Mouse (Mus musculus) adrenal gland, adult (tissue): ENCODE measurements around the gene Usp2.
A peak's percentile ranks its signal among the peaks of the same experiment; 100 is the strongest.
"Not testable (repeated sequence)": the region's sequence is repeated elsewhere in the genome, so short reads cannot be mapped to it uniquely, and the experiment has no call there.

ENCODE experiments used
- DNase-seq, 2 experiments: peaks; one replicate each; pipeline ENCODE4 v3.0.0; 2022 to 2023; ENCODE audit warnings: low spot score in 1 of 2; ENCODE audit not compliant: inconsistent age in 2 of 2

Usp2 gene

DNA sequence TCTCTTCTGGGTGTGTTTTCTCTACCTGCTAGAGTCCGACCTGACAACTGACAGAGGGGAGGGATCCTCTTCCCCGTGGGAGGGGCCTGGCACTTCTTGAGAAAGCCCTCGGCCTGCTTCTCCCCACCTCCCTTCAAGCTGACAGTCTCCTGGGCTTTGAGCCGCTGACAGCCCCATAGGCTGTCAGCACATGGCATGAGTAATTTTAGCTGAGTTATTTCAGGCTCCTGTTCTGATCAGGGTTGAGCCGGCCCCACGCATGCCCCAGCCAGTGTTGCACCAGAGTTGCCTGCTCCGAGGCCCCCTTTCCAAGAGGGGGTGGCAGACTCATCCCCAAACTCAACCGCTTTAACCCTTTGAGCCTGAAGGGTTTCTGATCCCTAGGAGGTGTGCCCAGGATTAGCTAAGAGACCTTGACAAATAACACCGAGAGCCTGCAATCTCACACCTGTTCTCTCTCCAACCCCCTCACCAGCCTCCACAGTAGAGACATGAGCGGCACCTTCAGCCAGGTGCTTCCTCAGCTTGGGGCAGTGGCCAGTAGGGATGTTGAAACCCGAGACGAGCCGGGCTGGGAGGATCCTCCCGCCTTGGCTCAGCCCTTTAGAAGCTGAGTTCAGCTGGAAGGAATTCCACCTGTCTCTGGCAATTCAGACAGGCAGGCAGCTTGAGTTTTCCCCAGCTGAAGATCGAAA, 21.1 kb downstream of the Usp2 start:
- DNase-seq, result peak; percentile 60 to 77

DNA sequence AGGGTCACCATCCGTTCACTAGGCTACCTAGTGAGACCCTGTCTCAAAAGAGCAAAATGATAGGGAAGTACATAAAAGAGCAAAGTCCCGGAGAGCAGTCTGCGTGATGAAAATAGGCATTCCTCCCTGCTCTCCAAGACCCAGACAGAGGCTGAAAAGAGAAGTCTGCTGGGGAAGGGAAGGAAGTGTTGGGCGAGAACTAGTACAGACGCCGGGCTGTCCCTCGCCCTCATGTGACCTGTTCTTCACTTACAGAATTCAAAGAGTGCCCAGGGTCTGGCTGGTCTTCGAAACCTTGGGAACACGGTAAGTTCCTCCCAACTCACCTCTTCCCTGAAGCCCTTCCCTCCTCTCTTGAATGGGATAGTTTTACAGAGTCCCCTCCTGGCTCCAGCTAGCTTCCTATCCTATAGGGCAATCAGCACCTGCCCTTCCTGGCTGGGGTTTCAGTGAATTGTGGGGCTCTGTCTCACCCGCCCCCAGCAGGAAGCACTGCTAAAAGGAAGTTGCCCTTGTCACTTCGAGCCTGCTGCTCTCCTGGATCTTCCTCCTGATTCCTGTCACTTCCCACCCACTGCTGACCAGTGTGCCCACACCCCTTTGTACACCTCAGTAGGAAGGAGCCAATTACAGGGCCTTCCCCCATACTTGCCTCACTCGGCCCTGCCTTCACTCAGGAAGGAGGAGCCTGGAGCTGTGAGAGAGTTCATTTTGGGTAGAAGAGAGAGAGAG, 22.2 kb downstream of the Usp2 start:
- no peak for DNase-seq

DNA sequence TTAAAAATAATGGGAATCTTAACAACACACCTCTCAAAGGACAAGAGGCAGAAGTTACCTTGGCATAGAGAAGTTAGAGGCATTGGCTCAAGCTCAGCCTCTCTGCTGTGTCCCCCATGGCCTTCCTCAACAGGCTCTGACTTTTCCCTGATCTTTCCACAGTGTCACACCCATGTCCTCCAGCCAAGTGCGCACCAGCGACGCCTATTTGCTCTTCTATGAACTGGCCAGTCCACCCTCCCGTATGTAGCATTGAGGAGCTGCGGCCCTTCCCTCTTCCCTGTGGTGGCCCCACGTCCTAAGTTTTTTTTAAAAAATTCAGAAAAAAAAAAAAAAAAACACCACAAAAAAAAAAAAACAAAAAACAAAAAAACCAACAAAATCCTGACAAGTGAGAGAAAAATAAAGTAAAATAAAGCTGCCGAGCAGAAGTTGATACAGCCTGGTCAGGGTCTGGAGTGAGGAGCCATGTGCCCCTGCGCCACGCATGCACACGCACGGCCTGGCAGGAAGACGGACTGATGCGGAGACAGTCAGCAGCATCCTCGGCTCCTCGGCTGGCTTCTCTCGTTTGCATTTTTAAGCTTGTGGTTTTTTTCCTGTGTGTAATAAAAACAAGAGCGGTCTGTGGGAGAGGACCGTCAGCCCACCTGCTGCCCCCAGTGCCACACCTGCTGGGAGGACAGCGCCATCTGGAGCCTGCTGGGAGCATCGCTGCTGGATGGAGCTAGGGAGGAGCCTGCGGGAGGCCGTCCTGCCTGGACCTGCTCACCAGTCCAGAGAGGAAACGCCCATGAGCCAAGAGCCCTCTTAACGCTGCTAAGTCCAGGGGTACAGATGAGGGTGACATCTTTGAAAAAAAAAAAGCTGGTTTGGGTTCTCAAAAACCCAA, 27.0 kb downstream of the Usp2 start:
- DNase-seq, result peak; percentile 82 to 90

DNA sequence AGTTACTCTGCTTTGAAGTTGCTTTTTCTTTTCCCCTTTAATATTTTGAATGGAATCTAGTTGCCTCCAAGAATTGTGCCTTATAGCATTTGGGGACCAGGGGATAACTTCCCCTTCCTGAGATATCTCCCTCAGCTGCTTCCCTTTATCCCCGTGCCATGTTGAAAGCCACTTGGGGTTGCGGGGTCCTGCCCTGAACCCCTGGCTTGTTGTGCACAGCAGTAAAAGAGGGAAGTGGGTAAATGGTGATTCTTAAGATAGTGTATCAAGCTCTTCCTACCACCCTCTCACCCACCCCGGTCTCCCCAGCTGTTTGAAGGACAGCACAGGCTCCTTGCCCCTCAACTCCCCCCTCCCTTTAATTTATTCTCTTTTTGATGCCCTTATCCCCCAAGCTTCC, 27.9 kb downstream of the Usp2 start:
- no peak for DNase-seq

DNA sequence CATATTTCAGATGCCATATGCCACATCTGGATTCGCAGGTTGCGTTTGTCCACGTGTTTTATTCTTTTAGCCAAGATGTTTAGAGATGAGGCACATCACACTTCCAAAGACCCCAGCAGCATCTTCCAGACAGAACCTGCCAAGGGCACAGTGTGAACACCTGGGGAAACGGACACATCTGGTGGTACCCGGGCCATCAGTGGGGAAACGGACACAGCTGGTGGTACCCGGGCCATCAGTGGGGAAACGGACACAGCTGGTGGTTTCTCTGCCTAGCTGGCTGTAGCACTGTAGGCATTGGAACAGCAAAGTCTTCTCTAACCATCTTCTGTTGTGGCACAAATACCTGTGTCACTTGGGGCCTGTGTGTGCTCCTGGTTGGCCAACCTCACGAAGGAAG, 29.0 kb downstream of the Usp2 start:
- DNase-seq, result no peak

DNA sequence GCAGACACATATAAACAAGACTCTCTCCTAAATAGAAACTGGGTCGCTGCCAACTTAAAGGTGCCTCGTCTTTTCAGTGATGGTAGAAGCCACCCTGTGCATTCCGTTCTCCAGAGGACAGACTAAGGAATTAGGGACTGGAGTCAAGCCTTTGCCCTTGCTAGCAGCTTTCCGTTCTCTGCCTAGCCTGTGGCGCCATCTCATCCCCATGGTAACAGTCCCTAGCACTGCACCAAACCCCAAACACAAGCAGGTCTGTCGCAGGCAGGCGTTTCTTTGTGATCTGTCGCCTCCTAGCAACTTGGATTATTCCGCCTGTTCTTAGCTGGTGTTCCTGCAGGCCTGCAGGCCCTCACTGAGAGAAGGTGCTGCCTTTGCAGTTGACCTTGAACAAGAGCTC, 29.7 kb downstream of the Usp2 start:
- DNase-seq, result peak; percentile 73 to 84

DNA sequence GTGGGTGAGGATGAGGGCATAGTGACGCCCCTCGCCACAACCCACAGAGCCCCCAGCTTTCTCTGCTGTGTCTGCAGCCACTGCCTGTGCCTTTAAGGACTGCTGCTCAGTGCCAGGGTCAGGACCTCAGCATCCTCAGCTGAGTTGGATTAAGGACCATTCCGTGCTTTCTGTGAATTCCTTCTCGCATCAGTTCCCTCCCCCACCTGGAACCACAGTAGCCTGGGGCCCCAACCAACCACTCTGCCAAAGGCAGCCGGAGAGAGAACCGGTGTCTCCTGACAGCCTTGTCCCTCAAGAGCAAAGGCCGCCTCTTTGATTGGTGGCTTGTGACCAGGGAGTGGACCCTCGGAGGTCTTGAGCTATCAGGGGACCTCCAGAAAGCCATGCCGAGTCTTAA, 34.7 kb downstream of the Usp2 start, which contains the start of gene Mfrp:
Mfrp (plus strand) TSS at position 240 of the 400 bp plus-strand sequence.
- no peak for DNase-seq

DNA sequence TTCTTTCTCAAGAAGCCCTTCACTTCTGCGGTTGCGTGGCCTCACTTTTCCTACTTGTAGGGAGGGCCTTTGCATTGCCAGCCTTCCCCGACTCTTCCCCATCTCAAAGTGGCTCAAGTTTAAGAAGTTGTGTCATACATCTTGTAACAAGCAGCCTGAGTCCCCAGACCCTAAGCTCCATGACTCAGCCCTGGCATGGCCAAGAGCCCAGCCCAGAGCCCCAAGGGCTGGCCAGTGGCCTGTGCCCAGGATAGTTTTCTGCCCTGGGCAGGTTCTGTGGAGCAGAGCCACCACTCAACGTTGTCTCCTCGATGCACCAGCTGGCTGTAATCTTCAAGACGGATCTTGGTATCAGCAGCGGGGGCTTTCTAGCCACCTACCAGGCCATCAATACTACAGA, 38.1 kb downstream of the Usp2 start:
- DNase-seq, result peak in 1 of 2 experiments; percentile 57

DNA sequence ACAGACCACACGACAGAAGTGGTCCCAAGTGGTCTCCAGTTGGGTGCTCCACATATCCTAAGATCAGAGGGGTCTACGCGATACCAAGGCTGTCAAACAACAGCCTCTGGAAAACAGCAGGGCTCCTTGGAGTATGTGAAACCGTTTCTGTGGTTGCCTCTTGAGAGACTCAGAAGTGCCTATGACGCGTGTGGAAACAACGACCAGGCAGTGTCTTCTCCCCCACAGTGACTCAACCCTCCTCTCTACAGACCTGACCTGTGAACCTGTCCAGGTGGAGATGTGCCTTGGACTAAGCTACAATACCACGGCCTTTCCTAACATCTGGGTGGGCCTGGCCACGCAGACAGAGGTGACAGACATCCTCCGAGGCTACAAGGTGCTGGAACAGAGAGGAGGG, 39.0 kb downstream of the Usp2 start:
- no peak for DNase-seq

DNA sequence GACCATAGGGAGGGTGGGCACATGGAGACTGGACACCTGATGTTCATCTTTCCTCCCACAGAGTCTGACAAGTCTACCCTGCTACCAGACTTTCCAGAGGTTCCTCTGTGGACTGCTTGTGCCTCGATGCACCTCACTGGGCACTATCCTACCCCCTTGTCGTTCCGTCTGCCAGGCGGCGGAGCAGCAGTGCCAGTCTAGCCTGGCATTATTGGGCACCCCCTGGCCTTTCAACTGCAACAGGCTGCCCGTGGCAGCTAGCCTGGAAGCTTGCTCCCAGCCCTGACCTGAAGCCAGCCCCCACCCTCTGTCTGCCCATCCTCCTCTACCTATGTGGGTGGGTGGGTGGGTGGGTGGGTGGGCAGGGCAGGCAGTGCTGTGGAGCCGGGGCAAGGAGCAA, 39.4 kb downstream of the Usp2 start:
- no peak for DNase-seq

DNA sequence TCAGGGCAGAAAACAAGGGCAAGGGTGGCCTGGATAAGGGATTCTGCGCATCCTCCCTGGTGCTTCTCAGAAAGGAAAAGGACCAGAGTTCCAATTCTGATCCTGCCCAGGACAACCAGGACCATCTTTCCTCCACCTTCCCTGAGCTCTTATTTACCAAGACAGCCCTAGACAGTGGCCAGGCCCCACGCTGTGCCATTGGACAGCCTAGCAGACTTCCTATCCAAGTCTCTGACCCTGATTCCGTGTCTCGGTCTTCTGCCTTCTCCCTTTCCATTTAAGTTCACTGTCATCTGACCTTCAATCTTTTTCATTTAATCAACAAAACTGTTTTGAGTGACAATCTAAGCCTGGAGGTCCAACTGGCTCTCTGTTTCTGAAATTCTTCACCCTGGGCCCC, 39.8 kb downstream of the Usp2 start:
- peak in 1 of 2 experiments; percentile 63 for DNase-seq

DNA sequence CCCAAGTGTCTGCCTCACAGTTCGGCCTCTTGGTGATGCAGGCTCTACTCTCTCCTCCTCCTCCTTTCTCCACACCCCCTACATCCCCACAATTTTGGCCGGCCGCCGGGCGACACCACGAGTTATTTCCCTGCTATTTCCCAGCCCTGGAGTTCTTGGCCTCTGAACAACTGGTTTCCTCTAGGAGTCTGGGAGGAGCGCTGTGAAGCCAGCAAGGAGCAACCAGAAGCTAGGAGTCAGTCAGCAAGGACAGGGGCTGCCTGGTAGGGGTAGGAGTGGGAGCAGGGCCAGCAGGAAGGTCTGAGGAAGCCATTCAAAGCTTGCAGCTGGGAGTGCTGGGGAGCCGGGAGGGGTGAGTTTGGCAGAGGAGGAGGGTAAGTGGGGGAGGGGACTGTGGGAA, 40.3 kb downstream of the Usp2 start, which contains the start of gene C1qtnf5:
C1qtnf5 (plus strand) TSS at position 136 of the 400 bp plus-strand sequence.
- DNase-seq, result peak; percentile 80 to 90

DNA sequence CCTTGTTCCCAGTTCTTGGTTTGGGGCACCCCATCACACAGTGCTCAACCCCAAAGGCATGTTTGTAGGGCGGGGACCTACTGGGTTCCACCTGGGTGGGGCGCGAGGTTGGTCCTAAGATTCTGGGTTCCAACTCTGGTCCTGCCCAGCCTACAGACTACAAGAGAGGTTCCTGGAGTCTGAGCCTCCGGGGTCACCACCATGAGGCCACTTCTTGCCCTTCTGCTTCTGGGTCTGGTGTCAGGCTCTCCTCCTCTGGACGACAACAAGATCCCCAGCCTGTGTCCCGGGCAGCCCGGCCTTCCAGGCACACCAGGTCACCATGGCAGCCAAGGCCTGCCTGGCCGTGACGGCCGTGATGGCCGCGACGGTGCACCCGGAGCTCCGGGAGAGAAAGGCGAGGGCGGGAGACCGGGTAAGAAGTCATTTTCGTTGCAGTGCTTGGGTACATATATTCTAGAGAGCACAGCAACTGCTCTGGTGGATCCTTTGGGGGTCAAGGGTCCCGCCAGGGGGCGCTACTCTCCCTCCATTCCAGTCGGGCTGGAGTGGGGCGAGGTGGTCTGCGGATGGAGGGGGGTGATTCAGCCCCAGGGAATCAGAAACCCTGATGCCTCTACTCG, 40.8 kb downstream of the Usp2 start:
- DNase-seq, result peak; percentile 77 to 90

DNA sequence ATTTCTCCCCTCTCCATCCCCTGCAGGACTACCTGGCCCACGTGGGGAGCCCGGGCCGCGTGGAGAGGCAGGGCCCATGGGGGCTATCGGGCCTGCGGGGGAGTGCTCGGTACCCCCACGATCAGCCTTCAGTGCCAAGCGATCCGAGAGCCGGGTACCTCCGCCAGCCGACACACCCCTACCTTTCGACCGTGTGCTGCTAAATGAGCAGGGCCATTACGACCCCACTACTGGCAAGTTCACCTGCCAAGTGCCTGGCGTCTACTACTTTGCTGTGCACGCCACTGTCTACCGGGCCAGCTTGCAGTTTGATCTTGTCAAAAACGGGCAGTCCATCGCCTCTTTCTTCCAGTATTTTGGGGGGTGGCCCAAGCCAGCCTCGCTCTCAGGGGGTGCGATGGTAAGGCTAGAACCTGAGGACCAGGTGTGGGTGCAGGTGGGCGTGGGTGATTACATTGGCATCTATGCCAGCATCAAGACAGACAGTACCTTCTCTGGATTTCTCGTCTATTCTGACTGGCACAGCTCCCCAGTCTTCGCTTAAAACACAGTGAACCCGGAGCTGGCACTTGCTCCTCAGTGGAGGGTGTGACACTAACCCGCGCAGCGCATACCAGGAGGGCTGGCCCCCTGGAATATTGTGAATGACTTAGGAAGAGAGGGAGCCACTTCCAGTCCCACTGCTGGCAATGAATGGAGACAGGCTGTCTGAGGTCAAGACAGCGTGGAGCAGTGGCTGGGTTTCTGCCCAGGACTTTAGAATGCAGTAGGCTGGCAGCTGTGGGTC, 41.6 kb downstream of the Usp2 start:
- no peak for DNase-seq

DNA sequence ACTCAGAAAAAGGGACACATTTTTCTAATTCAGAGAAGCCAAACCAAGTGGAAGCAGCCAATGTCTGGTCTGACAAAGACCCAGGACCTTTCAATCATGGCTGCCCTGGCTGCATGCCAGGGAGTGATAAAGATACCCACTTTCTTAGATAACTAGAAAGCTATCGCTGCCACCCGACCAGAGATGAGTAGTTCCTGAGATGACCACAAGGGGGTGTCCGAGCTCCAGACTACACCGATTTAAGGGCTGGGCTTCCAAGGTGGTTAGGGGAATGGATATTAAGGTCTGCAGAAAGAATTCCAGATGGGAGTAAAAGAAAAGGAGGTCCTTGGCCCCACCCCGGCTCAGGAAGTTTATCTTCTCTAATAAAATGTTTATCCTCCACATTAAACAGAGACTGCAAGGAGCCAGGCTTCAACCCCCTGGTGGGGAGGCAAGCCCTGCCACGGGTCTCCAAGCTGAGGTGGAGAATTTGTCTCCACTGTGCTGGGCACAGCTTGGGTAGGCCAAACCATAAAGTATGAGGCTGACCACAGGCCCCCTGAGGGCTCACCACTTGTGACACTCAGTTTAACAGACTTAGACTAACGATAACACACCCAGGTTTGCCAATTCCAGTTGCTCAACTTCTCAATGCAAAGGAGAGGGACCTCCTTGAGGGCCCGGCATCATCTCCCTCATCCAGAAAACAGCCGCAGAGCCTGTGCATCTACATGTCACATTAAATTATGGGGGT, 42.7 kb downstream of the Usp2 start:
- DNase-seq, result peak; percentile 79 to 94

DNA sequence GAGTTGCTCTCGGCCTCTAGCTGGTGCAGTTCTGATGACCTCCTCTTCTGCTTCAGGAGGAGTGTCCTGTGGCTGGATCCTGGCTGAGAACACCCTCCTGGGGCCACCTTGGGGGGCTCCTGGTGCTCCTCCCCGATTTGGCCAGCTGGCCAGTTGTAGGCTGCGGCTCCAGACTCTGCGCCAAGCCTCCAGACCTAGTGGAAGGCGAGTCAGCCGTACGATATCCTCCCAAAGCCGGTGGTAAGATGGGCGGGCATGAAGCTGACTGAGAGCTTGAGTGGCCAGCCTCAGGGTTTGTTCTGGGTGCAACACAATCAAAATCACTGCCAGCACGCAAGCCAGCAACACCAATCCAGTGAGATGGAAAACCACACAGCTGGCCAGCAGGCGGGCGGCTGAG, 45.1 kb downstream of the Usp2 start:
- not testable (repeated sequence) for DNase-seq

DNA sequence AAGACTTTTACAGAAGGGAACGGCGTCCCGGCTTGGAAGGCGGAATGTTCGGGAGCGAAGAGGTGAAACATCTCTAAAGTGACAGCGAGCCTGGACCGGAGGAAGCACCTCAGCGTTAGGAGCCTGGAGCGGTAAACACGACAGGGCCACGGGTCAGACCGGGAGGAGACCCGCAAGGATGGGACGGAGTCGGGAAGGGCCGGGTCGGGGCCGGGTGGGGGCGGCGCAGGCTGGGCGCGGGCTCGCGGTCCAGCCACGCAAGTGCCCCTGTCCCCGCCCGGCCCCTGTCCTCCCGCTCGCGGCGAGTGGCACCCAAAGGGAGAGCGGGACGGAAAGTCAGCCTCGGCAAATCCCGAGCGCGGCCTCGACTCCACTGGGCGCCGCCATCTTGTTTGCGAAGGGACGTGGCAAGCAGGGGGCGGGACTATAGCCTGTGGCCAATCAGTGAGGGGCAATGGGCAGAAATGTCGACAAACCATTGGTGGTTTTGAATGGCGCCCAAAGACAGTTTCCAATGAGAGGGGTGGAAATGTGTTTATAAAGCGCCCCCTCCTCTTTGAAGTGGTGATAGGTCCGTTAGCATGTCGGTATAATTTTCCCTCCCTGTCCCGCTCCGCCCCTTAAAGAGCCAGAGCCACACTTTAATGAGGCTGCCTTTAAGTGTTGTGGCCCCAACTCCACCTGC, 46.4 kb downstream of the Usp2 start, which contains the start of the genes Gm49380 and Rnf26:
Gm49380 (minus strand) TSS at position 396 of the 685 bp plus-strand sequence.
Rnf26 (minus strand) TSS at position 413 of the 685 bp plus-strand sequence.
- DNase-seq, result peak; percentile 97 to 99

DNA sequence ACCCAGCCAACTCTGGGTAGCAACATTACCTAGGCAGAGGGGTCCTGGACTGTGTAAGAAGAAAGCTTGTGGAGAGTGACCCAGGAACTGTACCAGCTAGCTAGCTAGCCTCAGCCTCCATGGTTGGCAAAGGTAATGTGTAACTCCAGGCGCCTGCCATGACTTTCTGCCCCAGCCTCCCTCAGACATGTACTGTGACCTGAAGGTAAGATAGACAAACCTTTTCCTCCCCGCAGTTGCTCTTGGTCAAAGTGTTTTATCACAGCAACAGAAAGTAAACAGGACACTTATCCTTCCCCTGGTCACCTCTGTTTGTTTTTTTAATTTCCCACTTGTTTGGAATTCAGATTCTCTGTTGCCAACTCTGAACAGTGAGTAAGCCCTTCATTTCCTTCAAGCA, 47.6 kb downstream of the Usp2 start:
- no peak for DNase-seq

DNA sequence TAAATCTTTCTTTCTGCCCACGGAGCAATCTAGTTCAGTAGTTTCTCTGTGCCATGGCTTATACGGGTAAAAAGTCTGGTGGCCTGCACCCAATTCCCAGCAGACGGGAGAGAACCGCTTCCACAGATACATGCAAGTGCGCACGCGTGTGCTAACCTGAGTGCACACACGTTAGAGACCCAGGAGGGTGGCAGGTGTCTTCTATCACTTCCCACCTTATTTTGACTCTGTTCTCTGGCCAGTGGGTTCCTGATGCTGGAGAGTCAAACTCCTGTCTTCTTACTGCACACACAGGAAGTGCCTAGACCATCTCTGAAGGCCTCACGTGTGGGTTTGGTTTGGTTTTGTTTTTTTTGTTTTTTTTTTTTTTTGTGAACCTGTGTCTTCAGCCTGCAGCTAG, 48.8 kb downstream of the Usp2 start:
- DNase-seq, result no peak
